Mouse (Mus musculus): ENCODE data around the gene Hykk.

DNA sequence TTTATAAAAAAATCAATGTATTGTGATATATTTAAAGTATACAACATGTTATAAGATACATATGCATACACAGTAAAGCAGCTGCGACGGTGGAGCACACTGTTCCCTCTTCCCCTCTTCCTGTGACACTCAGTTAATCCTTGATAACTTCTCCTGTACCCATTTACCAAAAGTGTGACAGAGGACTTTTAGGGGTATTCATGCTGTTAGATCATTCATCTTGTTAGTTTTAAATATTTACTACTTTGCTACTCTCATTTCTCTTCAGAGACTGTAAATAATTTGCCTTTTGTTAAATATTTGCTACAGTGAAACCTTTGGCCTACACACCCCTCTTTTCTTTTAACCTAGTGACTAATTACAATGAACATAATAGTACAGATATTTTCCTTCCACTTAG is 15.3 kb downstream of the Hykk start:
- TF ChIP-seq MAFK (IDR thresholded peaks at IDR 0.05; ENCODE audit: insufficient read depth, low read depth, low read length), result no peak
- TF ChIP-seq HCFC1 (IDR thresholded peaks at IDR 0.05; ENCODE audit: borderline replicate concordance, insufficient read depth, low read length), result no peak

Measured in ES-E14 (cell line).